Comparison of ENCODE assay signal across 8 mouse cellular contexts in genomic region chr8:123190678-123191077, GRCm38 (mm10). TPM values are rescaled to one million over a fixed set of nuclear protein-coding genes. Genes with fewer than 3 reads are reported as not detected.
DNase-seq lines count a peak whose midpoint lies in the region; ATAC-seq lines count a peak whose summit lies in the region.

No protein-coding gene starts in this region.

- H3K27me3 ChIP-seq in limb, embryonic 11.5 days (ENCODE audit: control insufficient read depth, insufficient read depth, low read length), result no peaks in the 10 kb centered on the region
- no peaks in the 10 kb centered on the region for H3K27me3 ChIP-seq in midbrain, embryonic 14.5 days (ENCODE audit: control insufficient read depth, insufficient read depth, low read length)
- H3K27me3 ChIP-seq in stomach, embryonic 15.5 days (replicated peaks), result no peaks in the 10 kb centered on the region

- H3K27ac ChIP-seq in limb, embryonic 11.5 days (replicated peaks; ENCODE audit: low read depth, low read length), result no peak overlapping the region
- H3K27ac ChIP-seq in midbrain, embryonic 14.5 days (replicated peaks; ENCODE audit: low read depth, low read length), result no peak overlapping the region
- H3K27ac ChIP-seq in stomach, embryonic 15.5 days, result no peak overlapping the region

- H3K36me3 ChIP-seq in limb, embryonic 11.5 days (ENCODE audit: control insufficient read depth, insufficient read depth, low read length), result no peaks in the 10 kb centered on the region
- no peaks in the 10 kb centered on the region for H3K36me3 ChIP-seq in midbrain, embryonic 14.5 days (ENCODE audit: control insufficient read depth, insufficient read depth, low read length)
- no peaks in the 10 kb centered on the region for H3K36me3 ChIP-seq in stomach, embryonic 15.5 days

- H3K9me3 ChIP-seq in limb, embryonic 11.5 days (ENCODE audit: control insufficient read depth, low read length), result no peaks in the 10 kb centered on the region
- no peaks in the 10 kb centered on the region for H3K9me3 ChIP-seq in midbrain, embryonic 14.5 days (ENCODE audit: control insufficient read depth, low read length)
- H3K9me3 ChIP-seq in stomach, embryonic 15.5 days, result no peaks in the 10 kb centered on the region

- ATAC-seq in limb, embryonic 11.5 days (ENCODE audit: insufficient number of reproducible peaks, low FRiP score, low TSS enrichment, low read depth), result no peak
- ATAC-seq in midbrain, embryonic 14.5 days (ENCODE audit: low FRiP score, low TSS enrichment), result no peak
- ATAC-seq in stomach, embryonic 15.5 days (ENCODE audit: insufficient read depth, low FRiP score, low read depth), result peak; percentile 50; the same call in 1 of the 2 replicates

- 4% methylated on average over 9 of the region's 9 CpGs for WGBS in limb, embryonic 11.5 days
- WGBS in midbrain, embryonic 14.5 days, result 6% methylated on average over 9 of the region's 9 CpGs
- 3% methylated on average over 9 of the region's 9 CpGs for WGBS in stomach, embryonic 15.5 days

- H3K4me3 ChIP-seq in limb, embryonic 11.5 days (ENCODE audit: low read depth, low read length), result no peak overlapping the region
- H3K4me3 ChIP-seq in midbrain, embryonic 14.5 days (replicated peaks; ENCODE audit: low read depth, low read length), result no peak overlapping the region
- no peak overlapping the region for H3K4me3 ChIP-seq in stomach, embryonic 15.5 days (replicated peaks)

- DNase-seq in 3134 (ENCODE audit: extremely low read depth, insufficient read length, low spot score), result peak; percentile 45
- peak; percentile 30 for DNase-seq in T-cell, adult 2 months (ENCODE audit: low spot score)
- peak; percentile 91 for DNase-seq in embryo, embryonic 10 days (ENCODE audit: low spot score)
- peak; percentile 84 for DNase-seq in gonadal fat pad, adult 2 months (ENCODE audit: low read depth)
- peak; percentile 70 to 87 for DNase-seq in kidney, adult 8-10 months
- peak; percentile 86 for DNase-seq in limb, embryonic 11.5 days (ENCODE audit: low spot score)
- peak; percentile 78 for DNase-seq in midbrain, embryonic 14.5 days

- no peak overlapping the region for H3K4me2 ChIP-seq in limb, embryonic 11.5 days (ENCODE audit: low read depth, severe bottlenecking)
- no peak overlapping the region for H3K4me2 ChIP-seq in midbrain, embryonic 14.5 days (ENCODE audit: low read length)
- H3K4me2 ChIP-seq in stomach, embryonic 15.5 days, result peak overlapping the region; percentile 17

- H3K9ac ChIP-seq in limb, embryonic 11.5 days (ENCODE audit: low read length), result no peak overlapping the region
- H3K9ac ChIP-seq in midbrain, embryonic 14.5 days (replicated peaks; ENCODE audit: low read length), result no peak overlapping the region
- H3K9ac ChIP-seq in stomach, embryonic 15.5 days, result no peak overlapping the region

- H3K4me1 ChIP-seq in limb, embryonic 11.5 days (ENCODE audit: control insufficient read depth, insufficient read depth, low read length), result peaks cover 17% of the 10 kb centered on the region
- H3K4me1 ChIP-seq in midbrain, embryonic 14.5 days (ENCODE audit: control insufficient read depth, insufficient read depth, low read length), result no peaks in the 10 kb centered on the region
- peaks cover 15% of the 10 kb centered on the region; the same call in 1 of the 2 replicates for H3K4me1 ChIP-seq in stomach, embryonic 15.5 days

RNA-seq across cellular contexts. Expression of gene Dpep1, which starts 4.6 kb away (rescaled TPM):
- 94.5 and 111 TPM in 2 replicates for polyA plus RNA-seq in gonadal fat pad, adult 2 months (2012; rRNA removed)
- 2.9 and 3.1 TPM in 2 replicates for polyA plus RNA-seq in limb, embryonic 11.5 days (2014; fragmentation: Nextera tagmentation; extraction: Ambion mirVana)
- not detected in 2 replicates for polyA plus RNA-seq in midbrain, embryonic 14.5 days (2014; fragmentation: Nextera tagmentation; extraction: Ambion mirVana)
- 2.0 and 3.9 TPM in 2 replicates for polyA plus RNA-seq in stomach, embryonic 15.5 days (2015; fragmentation: Nextera tagmentation; extraction: Ambion mirVana)

RNA-seq across cellular contexts. Expression of gene Chmp1a, which starts 21.9 kb away (rescaled TPM):
- 126 and 136 TPM in 2 replicates for polyA plus RNA-seq in gonadal fat pad, adult 2 months (2012; rRNA removed)
- 94.4 and 95.1 TPM in 2 replicates for polyA plus RNA-seq in limb, embryonic 11.5 days (2014; fragmentation: Nextera tagmentation; extraction: Ambion mirVana)
- 175 and 196 TPM in 2 replicates for polyA plus RNA-seq in midbrain, embryonic 14.5 days (2014; fragmentation: Nextera tagmentation; extraction: Ambion mirVana)
- polyA plus RNA-seq in stomach, embryonic 15.5 days (2015; fragmentation: Nextera tagmentation; extraction: Ambion mirVana), result 135 and 150 TPM in 2 replicates

RNA-seq across cellular contexts. Expression of gene Spata33, which starts 22.0 kb away (rescaled TPM):
- polyA plus RNA-seq in gonadal fat pad, adult 2 months (2012; rRNA removed), result 3.4 and 6.6 TPM in 2 replicates
- 3.3 and 3.4 TPM in 2 replicates for polyA plus RNA-seq in limb, embryonic 11.5 days (2014; fragmentation: Nextera tagmentation; extraction: Ambion mirVana)
- polyA plus RNA-seq in midbrain, embryonic 14.5 days (2014; fragmentation: Nextera tagmentation; extraction: Ambion mirVana), result 5.3 and 6.9 TPM in 2 replicates
- polyA plus RNA-seq in stomach, embryonic 15.5 days (2015; fragmentation: Nextera tagmentation; extraction: Ambion mirVana), result 3.0 and 3.1 TPM in 2 replicates

RNA-seq across cellular contexts. Expression of gene Sult5a1, which starts 32.6 kb away (rescaled TPM):
- polyA plus RNA-seq in gonadal fat pad, adult 2 months (2012; rRNA removed), result 73.5 and 81.9 TPM in 2 replicates
- 6.8 and 8.5 TPM in 2 replicates for polyA plus RNA-seq in limb, embryonic 11.5 days (2014; fragmentation: Nextera tagmentation; extraction: Ambion mirVana)
- polyA plus RNA-seq in midbrain, embryonic 14.5 days (2014; fragmentation: Nextera tagmentation; extraction: Ambion mirVana), result 0.95 TPM in 1 of 2 replicates, not detected in the other
- 14.2 and 15.6 TPM in 2 replicates for polyA plus RNA-seq in stomach, embryonic 15.5 days (2015; fragmentation: Nextera tagmentation; extraction: Ambion mirVana)

RNA-seq across cellular contexts. Expression of gene Cdk10, which starts 34.0 kb away (rescaled TPM):
- 58.8 and 64.5 TPM in 2 replicates for polyA plus RNA-seq in gonadal fat pad, adult 2 months (2012; rRNA removed)
- polyA plus RNA-seq in limb, embryonic 11.5 days (2014; fragmentation: Nextera tagmentation; extraction: Ambion mirVana), result 34.2 and 36.5 TPM in 2 replicates
- 53.9 and 62.6 TPM in 2 replicates for polyA plus RNA-seq in midbrain, embryonic 14.5 days (2014; fragmentation: Nextera tagmentation; extraction: Ambion mirVana)
- polyA plus RNA-seq in stomach, embryonic 15.5 days (2015; fragmentation: Nextera tagmentation; extraction: Ambion mirVana), result 28.8 and 30.6 TPM in 2 replicates

Comparison
In these comparisons a context has a peak if more than half of its experiments do, and no peak if none do; other contexts are left out.
1. DNase-seq: peak in every context shown above with its lines; median percentile 91 in embryo, embryonic 10 days; 86 in limb, embryonic 11.5 days; 84 in gonadal fat pad, adult 2 months; 78 in kidney, adult 8-10 months; 78 in midbrain, embryonic 14.5 days; 45 in 3134; 30 in T-cell, adult 2 months.
2. RNA of gene Dpep1, which starts 4.6 kb away (polyA plus RNA-seq): 94.5 to 111 TPM in gonadal fat pad, adult 2 months; 2.0 to 3.9 TPM in stomach, embryonic 15.5 days, 2.9 to 3.1 TPM in limb, embryonic 11.5 days and not detected in midbrain, embryonic 14.5 days; every median in the first group is over 10 times any median in the second.